Mouse (Mus musculus) NIH3T3 (cell line): ENCODE data around the gene Atp8a1.
"Not testable (repeated sequence)": the region's sequence is repeated elsewhere in the genome, so short reads cannot be mapped to it uniquely, and the experiment has no call there.

ENCODE experiments used
- DNase-seq: peaks from one replicate; pipeline ENCODE4 v3.0.0-alpha.2; 2012; ENCODE audit warnings: low read depth

The Atp8a1 gene

GRCm38 (mm10) chr5:67826935-67827334 lies 20.3 kb downstream of the Atp8a1 start:
- DNase-seq: no peak

GRCm38 (mm10) chr5:67826278-67826677 lies 21.0 kb downstream of the Atp8a1 start:
- no peak for DNase-seq

- no peak for DNase-seq
Observed at GRCm38 (mm10) chr5:67824600-67824999, 22.6 kb downstream of the Atp8a1 start.

- DNase-seq: no peak
Observed at GRCm38 (mm10) chr5:67823771-67824170, 23.5 kb downstream of the Atp8a1 start.

GRCm38 (mm10) chr5:67822619-67823018 lies 24.6 kb downstream of the Atp8a1 start:
- no peak for DNase-seq

GRCm38 (mm10) chr5:67821987-67822401 lies 25.2 kb downstream of the Atp8a1 start:
- no peak for DNase-seq

- DNase-seq: no peak
Observed at GRCm38 (mm10) chr5:67821185-67821584, 26.0 kb downstream of the Atp8a1 start.

- no peak for DNase-seq
Observed at GRCm38 (mm10) chr5:67819451-67819850, 27.8 kb downstream of the Atp8a1 start.

GRCm38 (mm10) chr5:67815572-67816325 lies 31.5 kb downstream of the Atp8a1 start:
- DNase-seq: no peak

- DNase-seq: not testable (repeated sequence)
Observed at GRCm38 (mm10) chr5:67815060-67815459, 32.2 kb downstream of the Atp8a1 start.

- no peak for DNase-seq
Observed at GRCm38 (mm10) chr5:67814437-67814965, 32.7 kb downstream of the Atp8a1 start.

GRCm38 (mm10) chr5:67813334-67813733 lies 33.9 kb downstream of the Atp8a1 start:
- no peak for DNase-seq

GRCm38 (mm10) chr5:67802174-67803030 lies 44.8 kb downstream of the Atp8a1 start:
- DNase-seq: peak; percentile 5

GRCm38 (mm10) chr5:67800801-67801200 lies 46.4 kb downstream of the Atp8a1 start:
- no peak for DNase-seq

- no peak for DNase-seq
Observed at GRCm38 (mm10) chr5:67799785-67800184, 47.4 kb downstream of the Atp8a1 start.

- no peak for DNase-seq
Observed at GRCm38 (mm10) chr5:67798348-67798747, 48.9 kb downstream of the Atp8a1 start.

GRCm38 (mm10) chr5:67797006-67797958 lies 50.0 kb downstream of the Atp8a1 start:
- DNase-seq: no peak

- no peak for DNase-seq
Observed at GRCm38 (mm10) chr5:67794129-67794800, 53.0 kb downstream of the Atp8a1 start.

GRCm38 (mm10) chr5:67782775-67783174 lies 64.5 kb downstream of the Atp8a1 start:
- no peak for DNase-seq

GRCm38 (mm10) chr5:67778026-67778425 lies 69.2 kb downstream of the Atp8a1 start:
- DNase-seq: no peak

- no peak for DNase-seq
Observed at GRCm38 (mm10) chr5:67774186-67774585, 73.0 kb downstream of the Atp8a1 start.
